Mouse (Mus musculus) urinary bladder, postnatal 10 days (tissue): Measurements from ENCODE around the gene Pex14.
"Not testable (repeated sequence)": the region's sequence is repeated elsewhere in the genome, so short reads cannot be mapped to it uniquely, and the experiment has no call there.

Source experiments
- DNase-seq: peaks from one replicate; pipeline ENCODE4 v3.0.0; 2022; ENCODE audit warnings: low spot score

The Pex14 gene

DNA sequence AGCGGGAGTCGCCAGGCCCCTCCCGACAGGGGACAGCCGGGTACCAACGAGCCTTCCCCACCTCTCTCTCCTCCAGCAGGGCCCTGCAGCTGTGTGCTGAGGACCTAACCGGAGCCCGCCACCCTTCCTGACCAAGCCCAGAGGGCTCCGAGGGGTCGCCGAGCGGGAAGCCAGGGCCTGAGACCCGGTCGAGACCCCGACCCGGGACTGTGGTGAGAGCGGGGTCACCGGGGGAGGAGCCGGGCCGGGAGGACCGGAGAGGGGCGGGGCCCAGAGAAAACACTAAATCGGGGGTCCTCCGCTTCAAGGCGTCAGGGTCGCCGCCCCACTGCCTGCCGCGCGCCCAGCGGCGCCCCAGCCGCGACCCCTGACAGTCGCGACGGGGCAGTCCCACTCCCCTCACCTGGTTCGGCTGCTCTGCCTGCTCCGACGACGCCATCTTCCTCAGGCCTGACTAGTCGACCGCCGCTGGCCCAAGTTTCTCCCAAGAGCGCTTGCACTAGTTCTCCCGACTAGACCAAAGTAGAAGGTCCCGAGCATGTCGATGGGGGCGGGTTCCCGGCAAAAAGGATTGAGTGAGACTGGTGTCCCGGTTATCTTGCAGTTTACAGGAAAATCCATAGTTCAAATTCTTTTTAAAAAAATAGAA, at the start of gene Pex14:
Gene Pex14 (minus strand): TSS at position 508 of the 649 bp plus-strand sequence.
- DNase-seq: peak; percentile 61

DNA sequence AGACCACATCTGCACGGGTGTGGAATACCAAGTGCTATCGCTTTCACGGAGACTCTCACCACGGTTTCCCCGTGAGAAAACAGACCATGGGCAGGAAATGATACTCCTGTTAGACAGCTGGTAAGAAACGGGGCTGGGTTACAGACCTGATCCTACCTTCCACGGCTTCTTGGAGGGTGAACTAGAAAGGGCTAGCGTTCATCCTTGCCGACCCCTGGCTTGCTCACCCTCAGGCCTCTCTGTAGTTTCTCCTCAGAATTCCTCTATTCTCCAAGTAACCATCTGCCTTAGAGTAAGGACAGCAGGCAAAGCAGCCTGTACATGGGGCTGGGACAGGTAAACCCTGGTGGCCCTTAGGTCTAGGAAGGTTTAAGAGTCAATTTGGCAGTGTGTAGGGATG, 49.5 kb upstream of the Pex14 start:
- DNase-seq: no peak

DNA sequence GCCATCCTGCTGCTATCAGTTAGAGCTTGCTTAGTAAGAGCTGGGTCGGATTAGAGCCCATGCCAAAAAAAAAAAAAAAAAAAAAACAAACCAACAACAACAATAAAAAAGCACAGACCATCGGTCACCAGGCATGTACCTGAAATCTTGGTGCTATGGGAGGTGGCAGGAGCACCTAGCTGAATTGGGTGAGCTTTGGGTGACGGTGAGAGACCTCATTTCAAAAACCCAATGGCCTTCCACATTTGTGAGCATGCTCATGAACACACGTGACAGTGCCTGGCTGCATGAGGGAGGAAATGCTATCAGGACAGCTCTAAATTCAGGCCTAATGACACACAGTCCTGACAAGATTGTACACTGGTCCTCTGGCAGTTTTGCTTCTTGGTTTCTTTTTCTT, 48.4 kb upstream of the Pex14 start:
- DNase-seq: no peak

DNA sequence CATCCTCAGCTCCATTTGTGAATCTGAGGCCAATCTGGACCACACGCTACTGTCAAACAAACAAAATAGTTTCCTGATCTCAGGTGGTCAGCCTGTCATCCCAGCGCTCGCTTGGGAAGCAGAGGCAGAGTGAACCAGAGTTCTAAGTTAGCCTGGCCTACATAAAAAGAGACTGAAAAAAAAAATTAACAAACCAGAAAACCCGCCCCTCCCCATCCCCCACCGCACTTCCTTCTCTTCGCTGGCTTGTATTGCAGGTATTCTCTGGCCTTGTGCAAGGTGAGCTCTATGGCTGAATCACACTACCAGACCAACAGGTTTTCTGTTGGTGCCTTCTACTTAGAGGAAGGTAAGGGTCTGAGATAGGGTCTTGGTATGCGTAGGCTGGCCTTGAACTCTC, 47.9 kb upstream of the Pex14 start:
- DNase-seq: no peak

DNA sequence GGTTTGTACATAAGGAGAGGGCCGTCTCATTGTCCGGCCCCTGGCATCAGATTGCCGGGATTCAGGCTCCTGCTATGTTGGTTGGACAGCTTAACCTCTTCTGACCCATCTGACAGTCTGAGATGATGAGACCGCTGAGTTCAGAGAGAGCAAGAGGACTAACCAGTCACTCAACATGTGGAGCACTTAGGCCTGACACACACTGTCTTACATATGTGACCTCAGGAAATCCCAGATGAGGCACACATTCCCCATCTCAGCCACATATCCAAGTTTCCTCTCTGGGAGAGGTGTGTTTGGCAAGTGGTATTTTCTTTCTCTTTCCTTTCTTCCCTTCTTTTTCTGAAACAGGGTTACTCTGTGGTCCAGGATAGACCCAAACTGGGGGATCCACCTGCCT, 45.5 kb upstream of the Pex14 start:
- DNase-seq: no peak

DNA sequence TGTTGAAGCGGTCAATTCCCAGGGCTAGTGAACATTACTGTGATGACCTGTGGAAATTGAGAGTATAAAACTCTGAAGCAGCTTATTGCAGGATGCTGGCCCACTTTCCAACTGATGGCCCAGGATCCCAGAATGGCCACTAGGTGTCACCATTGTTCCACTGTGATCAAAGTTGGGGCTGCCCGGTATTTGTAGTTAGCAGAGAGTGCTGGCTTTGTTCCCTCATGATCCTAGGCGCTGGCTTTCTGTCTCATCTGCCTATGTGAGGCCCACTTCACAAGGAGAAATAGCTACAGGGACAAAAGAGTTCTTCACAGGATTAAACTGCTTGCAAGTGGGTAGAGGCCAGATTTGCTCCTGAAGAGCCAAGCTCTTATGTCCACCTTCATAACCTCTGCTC, 44.8 kb upstream of the Pex14 start:
- peak; percentile 40 for DNase-seq

DNA sequence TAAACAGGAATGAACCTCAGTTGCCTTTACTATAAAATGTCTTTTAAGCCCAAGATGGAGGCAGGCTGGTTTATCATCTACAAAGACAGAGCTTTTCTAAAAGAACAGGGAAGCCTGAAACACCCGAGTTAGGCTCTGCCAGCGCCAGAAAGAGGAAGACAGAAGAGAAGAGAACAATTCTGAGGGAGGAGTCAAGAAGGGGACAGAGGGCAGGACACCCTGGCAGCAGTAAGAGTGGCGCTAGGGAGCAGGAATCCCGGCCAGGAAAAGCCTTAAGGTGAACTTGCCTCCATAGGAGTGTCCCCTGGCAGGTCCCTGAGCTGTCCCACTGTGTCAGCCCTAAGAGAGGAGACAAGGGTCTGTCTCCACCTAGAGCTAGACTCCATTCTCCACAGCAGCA, 43.9 kb upstream of the Pex14 start:
- DNase-seq: no peak

DNA sequence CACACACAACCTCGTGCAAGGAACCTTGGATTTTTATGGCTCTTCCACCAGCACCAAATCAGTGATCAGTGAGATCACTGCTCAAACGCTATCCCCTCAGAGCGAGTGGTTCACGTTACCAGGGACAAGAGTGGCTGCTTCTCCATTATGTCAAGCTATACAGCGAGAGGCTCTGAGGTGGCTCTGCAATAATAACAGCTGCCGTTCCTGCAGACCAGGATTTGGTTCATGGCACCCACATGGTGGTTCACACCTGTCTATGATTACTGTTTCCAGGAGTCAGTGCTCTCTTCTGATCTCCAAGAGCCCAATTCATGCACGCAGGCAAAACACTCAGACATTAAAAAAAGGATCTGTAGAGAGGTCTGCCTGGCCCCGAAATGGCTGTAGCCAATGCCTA, 38.8 kb upstream of the Pex14 start:
- DNase-seq: no peak

DNA sequence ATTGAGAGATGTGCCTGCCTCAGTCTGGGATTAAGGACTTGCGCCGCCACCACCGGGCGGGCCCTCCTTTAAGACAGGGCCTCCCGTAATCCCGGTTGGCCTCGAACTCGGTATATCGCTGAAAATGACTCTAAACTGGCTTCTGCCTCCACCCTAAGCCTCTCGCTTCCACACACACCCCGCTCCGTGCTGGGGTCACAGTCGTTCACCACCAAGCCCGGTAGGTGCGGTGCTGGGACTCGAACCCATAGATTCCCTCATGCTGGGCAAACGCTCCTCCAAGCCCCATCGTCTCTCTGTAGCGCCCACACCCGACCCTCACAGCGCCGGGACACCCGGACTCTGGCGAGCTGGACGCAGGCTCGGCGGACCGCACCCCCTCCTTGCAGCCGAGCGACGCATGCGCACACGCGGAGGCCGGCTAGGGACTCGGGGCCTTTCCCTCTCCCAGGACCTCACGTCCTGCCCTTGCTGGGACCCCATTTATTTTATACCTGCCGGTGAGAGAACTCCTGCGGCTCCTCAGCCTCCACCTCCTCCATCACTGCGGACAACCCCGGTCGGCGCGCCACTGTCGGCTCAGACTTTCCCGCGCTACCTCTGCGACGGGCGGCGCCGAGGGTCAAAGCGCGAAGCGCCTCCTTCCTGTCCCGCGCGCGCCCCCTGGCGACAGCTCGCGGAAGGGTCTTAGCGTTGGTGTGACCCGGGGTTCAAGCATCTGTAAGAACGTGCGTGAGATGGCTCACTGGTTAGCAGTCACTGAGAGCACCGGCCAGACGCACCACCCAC, 37.5 kb upstream of the Pex14 start, which contains the start of gene Cenps:
Gene Cenps (minus strand): TSS at position 648 of the 789 bp plus-strand sequence.
- peak; percentile 76 for DNase-seq

DNA sequence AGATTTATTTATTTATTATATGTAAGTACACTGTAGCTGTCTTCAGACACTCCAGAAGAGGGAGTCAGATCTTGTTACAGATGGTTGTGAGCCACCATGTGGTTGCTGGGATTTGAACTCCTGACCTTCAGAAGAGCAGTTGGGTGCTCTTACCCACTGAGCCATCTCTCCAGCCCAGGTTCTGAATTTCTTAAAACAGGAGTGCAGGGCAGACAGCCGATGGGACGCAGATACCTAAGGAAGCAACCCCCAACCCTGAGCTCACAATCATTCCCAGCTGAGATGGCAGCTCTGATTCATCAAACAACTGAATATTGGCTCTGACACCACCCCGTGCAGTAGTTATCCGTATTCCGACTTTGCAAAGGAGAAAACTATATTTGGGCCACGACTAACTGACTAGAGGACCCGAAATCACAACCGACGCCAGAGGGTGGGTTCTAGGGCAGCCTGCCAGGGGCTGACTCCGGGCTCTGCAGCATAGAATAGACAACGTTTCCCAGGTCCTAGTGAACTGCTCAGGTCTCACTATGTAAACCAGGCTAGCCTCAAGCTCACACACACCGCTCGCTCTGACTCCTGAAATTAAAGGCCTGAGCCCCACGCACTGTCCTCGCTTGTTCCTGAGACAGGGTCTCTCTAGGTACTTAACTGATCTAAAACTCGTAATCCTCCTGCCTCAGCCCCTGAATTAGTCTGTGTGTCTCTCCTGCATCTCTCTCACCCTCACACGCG, 36.6 kb upstream of the Pex14 start:
- no peak for DNase-seq

DNA sequence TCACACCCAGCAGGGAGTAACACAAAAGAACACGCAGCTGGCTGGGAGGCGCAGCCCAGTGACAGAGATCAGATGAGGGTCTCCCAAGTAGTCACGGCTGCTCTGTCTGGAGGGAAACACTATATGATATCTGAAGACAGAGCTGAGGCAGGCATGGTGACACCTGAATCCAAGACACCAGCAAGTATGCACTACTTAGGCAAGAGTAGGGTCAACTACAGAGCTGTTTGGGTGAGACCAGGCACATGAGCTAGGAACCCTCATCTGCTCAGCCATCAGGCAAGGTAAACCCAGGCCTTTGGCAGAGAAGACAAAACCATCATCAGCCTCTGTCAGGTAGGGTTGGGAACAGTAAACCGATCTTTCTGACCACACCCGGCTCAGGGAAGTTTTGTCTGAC, 33.7 kb upstream of the Pex14 start:
- DNase-seq: no peak

DNA sequence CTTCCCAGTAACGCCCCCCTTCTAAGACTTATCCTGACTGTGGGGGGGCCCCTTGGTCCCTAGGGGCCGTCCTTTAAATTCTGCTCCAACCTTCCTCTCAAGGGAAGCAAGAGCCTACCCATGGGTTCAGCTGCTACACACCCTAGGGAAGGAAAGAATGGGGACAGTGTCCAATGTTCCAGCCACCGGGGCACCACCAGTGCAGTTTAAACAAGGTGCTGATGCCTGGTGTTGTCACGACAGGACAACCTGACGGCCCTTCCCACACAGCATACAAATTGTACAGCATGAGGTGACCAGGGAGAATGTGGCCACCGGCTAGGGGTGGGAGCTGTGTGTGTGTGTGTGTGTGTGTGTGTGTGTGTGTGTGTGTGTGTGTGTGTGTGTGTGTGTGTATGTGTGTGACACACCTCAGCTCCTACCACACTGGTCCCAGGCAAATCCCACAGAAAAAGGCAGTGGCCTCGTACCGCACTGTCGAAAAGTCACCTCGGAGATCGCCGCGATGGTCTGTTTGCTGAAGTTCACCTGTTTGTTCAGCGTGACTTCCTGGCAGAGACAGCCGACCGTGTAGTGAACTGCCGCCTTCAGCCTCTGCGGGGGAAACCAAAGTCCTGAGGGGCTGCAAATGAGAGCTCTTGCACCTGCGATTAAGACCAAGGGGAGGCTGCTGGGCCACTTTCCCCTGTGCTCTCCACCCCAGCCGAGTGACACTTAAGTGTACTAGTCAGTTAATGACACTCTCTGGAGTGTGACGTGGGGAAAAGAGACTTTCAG, 32.3 kb upstream of the Pex14 start:
- DNase-seq: no peak

DNA sequence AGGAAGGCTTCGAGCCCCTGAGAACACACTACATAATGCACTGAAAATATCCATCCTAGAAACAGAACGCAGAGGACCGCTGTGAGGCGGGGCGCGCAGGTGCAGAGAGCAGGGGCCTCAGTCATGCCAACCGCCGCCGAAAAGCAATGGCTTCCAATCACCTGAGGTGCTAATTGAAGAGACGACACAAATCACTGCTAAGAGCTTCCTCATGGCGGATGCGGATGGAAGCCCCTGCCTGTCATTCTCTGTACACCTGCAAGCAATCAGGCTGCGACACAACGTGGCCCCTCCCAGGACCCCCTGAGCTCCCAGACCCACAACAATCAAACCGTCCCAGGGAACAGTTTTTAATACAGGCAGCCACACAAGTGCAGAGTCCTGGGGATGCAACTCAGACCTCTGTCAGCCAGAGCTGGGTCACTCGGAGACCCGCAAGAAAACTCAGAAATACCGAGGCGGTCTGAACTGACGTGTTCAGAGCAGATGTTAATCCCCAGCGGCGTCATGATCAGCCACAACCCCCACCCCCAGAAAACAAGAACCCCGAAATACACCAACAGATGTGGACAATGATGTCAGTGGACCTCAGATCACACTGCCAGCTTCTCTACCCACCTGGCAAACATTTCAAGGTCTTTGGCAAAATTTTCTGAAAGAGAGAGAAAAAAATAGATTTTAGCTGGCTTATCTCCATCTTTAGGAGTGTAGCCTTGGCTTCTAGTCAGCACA, 31.5 kb upstream of the Pex14 start:
- no peak for DNase-seq

DNA sequence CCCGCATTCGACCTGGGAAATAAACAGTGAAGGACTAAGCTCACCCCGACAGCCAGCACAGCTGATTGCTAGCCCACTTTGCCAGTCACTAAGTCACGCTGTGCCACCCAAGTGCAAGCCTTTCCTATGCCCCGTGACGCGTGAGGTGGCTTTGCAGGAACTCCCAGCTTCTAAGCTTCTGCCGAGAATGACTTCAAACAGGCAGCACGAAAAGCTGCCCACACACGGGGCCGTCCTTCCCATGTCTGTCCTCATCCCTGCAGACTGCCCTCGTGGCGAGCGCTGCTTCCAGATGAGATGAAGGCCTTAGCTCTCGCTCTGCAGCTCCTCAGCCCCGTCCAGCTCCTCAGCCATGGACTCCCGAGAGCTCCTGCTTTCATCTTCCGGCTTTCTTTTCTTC, 28.8 kb upstream of the Pex14 start:
- no peak for DNase-seq

DNA sequence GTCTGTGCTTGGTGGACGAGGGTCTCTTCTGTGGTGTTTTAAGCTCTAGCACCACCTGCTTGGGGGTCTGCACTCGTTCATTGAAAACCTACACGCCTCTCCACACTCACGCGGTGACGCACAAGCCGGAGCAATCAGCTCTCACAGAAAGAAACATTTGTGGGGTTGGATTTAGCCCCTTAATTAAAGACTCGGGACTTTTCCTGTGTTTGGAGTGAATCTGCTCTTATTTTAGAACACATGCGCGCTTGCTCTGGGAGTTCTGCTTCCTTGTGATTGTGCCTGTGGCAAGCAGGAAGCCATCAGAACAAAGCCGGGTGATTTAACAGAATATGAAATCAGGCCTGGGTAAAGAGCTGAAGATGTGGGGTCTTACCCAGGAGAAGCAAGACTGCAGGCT, 27.0 kb upstream of the Pex14 start, which contains the start of gene Cort:
Gene Cort (minus strand): TSS at position 101 of the 400 bp plus-strand sequence.
- DNase-seq: no peak

DNA sequence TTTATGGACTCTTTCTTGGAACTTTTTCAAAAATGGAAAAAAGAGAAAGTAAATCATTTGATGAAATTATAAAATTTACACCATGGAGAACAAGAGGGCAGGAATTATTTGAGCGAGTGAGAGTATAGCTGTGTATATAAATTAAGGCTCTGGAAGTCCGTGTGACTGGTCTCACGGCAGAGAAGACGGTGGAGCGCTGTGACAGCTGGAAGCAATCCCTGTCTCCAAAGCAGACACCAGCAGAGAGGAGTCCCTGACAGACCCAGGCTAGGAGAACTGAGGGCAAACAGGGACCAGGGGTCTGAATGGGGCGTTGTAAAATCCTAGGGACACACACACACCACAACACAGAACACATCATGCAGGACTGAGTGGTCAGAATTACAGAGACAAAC, 26.4 kb upstream of the Pex14 start:
- DNase-seq: no peak

DNA sequence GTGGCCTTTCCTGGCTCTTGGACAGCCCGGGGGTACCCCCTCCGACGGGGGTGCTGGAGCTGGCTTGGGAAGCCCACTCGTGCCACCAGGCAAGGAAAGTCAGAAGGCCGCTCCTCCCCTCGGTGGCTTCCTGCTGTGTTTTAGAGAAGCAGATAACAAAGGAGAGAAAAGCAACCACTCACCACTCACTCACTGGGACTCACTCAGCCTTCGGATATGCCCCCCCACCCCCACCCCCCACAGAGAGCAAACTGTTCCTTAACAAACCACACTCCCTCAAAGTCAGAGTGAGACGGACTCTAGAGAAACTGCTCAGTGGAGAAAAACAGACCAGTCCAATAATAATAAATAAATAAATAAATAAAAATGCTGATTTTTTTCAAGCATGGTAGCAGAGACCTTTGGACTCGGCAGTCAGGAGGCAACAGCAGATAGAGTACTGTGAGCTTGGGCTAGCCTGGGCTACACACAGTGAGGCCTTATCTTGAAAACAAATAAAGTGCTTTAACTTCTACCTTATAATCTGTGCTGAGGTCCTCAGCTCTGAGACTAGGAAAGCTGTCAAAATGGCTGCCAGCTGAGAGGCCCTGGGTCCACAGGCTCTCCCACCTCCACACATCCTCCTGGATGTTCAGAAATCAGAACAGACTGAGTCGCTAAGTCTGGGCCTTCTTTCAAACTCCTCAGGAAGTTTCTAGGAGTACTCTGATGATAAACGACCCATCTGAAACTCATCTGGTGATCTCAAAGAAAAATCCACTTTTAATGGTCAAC, 25.9 kb upstream of the Pex14 start:
- no peak for DNase-seq

DNA sequence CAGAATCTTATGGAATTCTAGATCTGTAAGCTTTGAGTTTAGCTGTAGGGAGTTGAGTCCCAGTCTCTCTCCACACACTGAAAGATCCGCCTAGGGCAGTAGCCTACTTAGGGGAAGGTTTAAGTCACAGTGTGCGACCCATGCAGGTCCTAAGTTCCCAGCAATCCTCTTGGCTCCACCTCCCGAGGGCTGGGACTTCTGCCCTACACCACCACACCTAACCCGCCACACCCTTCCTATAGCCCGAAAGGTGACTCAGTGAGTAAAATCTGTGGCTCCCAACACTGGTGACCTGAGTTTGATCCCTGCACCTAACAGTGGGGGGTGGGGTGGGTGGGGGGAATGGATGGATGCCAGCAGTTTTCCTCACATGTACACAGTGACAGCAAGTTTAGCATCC, 23.8 kb upstream of the Pex14 start:
- no peak for DNase-seq

DNA sequence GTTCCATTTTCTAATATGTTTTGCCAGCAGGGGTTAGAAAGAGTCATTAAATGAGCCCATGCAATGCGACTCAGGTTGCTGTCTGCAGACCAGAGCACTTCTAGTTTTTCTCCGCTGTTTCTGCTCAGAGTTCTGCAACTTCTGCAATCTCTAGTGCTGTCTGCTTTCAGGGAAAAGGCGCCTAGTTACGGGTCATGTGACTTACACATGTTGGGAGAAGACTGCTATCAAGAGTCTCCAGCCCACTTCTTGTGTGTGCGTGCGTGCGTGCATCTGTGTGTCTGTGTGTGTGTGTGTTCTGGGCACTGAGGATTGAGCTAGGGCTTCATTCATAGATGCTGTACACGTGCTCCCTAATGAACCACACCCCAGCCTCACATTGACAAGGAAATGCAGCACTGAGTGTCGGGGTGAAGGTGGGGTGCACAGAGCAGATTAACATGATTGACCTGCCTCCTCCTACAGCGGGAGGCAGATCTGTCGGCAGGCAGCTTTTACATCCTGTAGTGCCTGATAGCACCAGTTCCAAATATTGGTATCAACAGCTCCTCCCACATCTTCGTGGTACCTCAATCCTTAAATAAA, 20.4 kb upstream of the Pex14 start:
- not testable (repeated sequence) for DNase-seq

DNA sequence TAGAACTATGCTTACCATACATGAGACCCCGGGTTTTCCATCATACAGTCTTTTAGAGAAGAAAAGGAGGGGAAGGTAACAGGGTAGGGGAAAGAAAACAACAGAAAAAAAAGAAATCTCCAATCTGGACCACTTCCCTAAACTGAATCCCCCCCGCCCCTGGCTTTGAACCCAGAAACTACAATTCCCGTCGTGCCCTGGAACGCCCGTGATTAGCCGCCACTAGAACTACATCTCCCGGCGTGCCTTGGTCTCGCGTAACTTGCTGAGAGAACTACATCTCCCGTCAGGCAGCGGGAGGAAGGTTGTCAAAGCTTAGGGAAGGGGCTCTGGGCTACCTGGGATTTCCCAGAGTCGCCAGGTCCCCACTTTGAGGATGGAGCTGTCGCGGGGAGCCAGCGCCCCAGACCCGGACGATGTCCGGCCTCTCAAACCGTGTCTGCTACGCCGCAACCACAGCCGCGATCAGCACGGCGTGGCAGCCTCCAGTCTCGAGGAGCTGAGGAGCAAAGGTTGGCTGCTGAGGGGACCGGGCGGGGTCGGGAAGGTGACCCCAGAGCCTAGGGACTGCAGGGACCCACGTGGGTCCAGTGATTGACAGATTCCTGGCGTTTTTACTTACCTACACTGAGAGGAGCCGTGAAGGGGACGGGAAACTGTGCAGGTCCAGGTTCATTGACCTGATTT, 4.3 kb upstream of the Pex14 start, which contains the start of gene Dffa:
Gene Dffa (plus strand): TSS at position 272 of the 687 bp plus-strand sequence.
- DNase-seq: peak; percentile 66
